9 mouse cellular contexts compared by ENCODE assay signal in genomic region chr13:37433730-37434129, GRCm38 (mm10).
DNase-seq lines count a peak whose midpoint lies in the region; ATAC-seq lines count a peak whose summit lies in the region.
"Had no signal": no experiment of that assay in that cellular context is flagged by ENCODE, and none has a peak within 500 bp of the region (broad histone marks: within the 10 kb centered on the region; RNA-seq: fewer than 3 reads in every experiment).

No protein-coding gene starts in this region.

- H3K4me1 ChIP-seq in embryonic facial prominence, embryonic 12.5 days, result 0 out of 2 replicates have a peak, but pooled peaks cover 5% of the 10 kb centered on the region
- peaks cover 24% of the 10 kb centered on the region for H3K4me1 ChIP-seq in embryonic facial prominence, embryonic 10.5 days
- peaks cover 9% of the 10 kb centered on the region for H3K4me1 ChIP-seq in kidney, embryonic 15.5 days
- H3K4me1 ChIP-seq in forebrain, embryonic 14.5 days (ENCODE audit: control insufficient read depth, insufficient read depth, low read length), result peaks cover 3% of the 10 kb centered on the region; the same call in 1 of the 2 replicates
- H3K4me1 ChIP-seq in midbrain, embryonic 16.5 days (ENCODE audit: control insufficient read depth, insufficient read depth, low read length), result 0 out of 2 replicates have a peak, but pooled peaks cover 5% of the 10 kb centered on the region

- no peak overlapping the region for H3K9ac ChIP-seq in embryonic facial prominence, embryonic 12.5 days
- no peak overlapping the region for H3K9ac ChIP-seq in kidney, embryonic 15.5 days
- no peak overlapping the region for H3K9ac ChIP-seq in forebrain, embryonic 14.5 days (ENCODE audit: low read length)
- H3K9ac ChIP-seq in midbrain, embryonic 16.5 days (ENCODE audit: low read depth, low read length), result no peak overlapping the region
- H3K9ac ChIP-seq: liver, embryonic 15.5 days had no signal

- ATAC-seq in embryonic facial prominence, embryonic 12.5 days (ENCODE audit: insufficient number of reproducible peaks, insufficient read depth, low FRiP score, low TSS enrichment), result no peak
- ATAC-seq in kidney, embryonic 15.5 days (replicated peaks; ENCODE audit: low FRiP score), result no peak
- ATAC-seq in forebrain, embryonic 14.5 days, result peak; percentile 21; the same call in 1 of the 2 replicates
- ATAC-seq in midbrain, embryonic 16.5 days, result peak; percentile 75

- H3K27ac ChIP-seq in embryonic facial prominence, embryonic 12.5 days, result no peak overlapping the region
- H3K27ac ChIP-seq in embryonic facial prominence, embryonic 10.5 days (replicated peaks), result no peak overlapping the region
- no peak overlapping the region for H3K27ac ChIP-seq in kidney, embryonic 15.5 days
- no peak overlapping the region for H3K27ac ChIP-seq in forebrain, embryonic 14.5 days (ENCODE audit: low read depth, low read length)
- H3K27ac ChIP-seq in midbrain, embryonic 16.5 days (ENCODE audit: low read length), result no peak overlapping the region
- H3K27ac ChIP-seq: liver, embryonic 15.5 days had no signal

- DNase-seq in embryonic facial prominence, embryonic 10.5 days (ENCODE audit: low spot score), result no peak
- no peak for DNase-seq in kidney, adult 18-20 months
- no peak for DNase-seq in forebrain, embryonic 14.5 days (ENCODE audit: low spot score)
- DNase-seq in spleen, adult 12 weeks (ENCODE audit: low spot score), result no peak
- DNase-seq in urinary bladder, postnatal 25 days (ENCODE audit: low spot score), result no peak

- 0 out of 2 replicates have a peak, but pooled peaks cover 2% of the 10 kb centered on the region for H3K9me3 ChIP-seq in embryonic facial prominence, embryonic 12.5 days
- no peaks in the 10 kb centered on the region for H3K9me3 ChIP-seq in embryonic facial prominence, embryonic 10.5 days
- no peaks in the 10 kb centered on the region for H3K9me3 ChIP-seq in kidney, embryonic 15.5 days (replicated peaks)
- H3K9me3 ChIP-seq in forebrain, embryonic 14.5 days (replicated peaks; ENCODE audit: control insufficient read depth, low read length), result no peaks in the 10 kb centered on the region
- no peaks in the 10 kb centered on the region for H3K9me3 ChIP-seq in midbrain, embryonic 16.5 days (replicated peaks; ENCODE audit: control insufficient read depth, low read length, poor library complexity, severe bottlenecking)
- H3K9me3 ChIP-seq: liver, embryonic 15.5 days had no signal

- no peaks in the 10 kb centered on the region for H3K36me3 ChIP-seq in embryonic facial prominence, embryonic 12.5 days
- no peaks in the 10 kb centered on the region for H3K36me3 ChIP-seq in embryonic facial prominence, embryonic 10.5 days (replicated peaks)
- H3K36me3 ChIP-seq in kidney, embryonic 15.5 days, result no peaks in the 10 kb centered on the region
- no peaks in the 10 kb centered on the region for H3K36me3 ChIP-seq in forebrain, embryonic 14.5 days (ENCODE audit: control insufficient read depth, insufficient read depth, low read length)
- no peaks in the 10 kb centered on the region for H3K36me3 ChIP-seq in midbrain, embryonic 16.5 days (ENCODE audit: control insufficient read depth, insufficient read depth, low read length)
- H3K36me3 ChIP-seq: liver, embryonic 15.5 days had no signal

- WGBS in embryonic facial prominence, embryonic 12.5 days, result 16% methylated on average over 3 of the region's 3 CpGs
- 16% methylated on average over 3 of the region's 3 CpGs for WGBS in embryonic facial prominence, embryonic 10.5 days
- WGBS in kidney, embryonic 15.5 days, result 5% methylated on average over 3 of the region's 3 CpGs
- 22% methylated on average over 3 of the region's 3 CpGs for WGBS in forebrain, embryonic 14.5 days
- WGBS in midbrain, embryonic 16.5 days, result 24% methylated on average over 3 of the region's 3 CpGs

- H3K4me3 ChIP-seq in embryonic facial prominence, embryonic 12.5 days, result no peak overlapping the region; the same call in 1 of the 2 replicates
- H3K4me3 ChIP-seq in embryonic facial prominence, embryonic 10.5 days, result no peak overlapping the region
- H3K4me3 ChIP-seq in kidney, embryonic 15.5 days (replicated peaks), result peak overlapping the region; percentile 48; the same call in 1 of the 2 replicates
- H3K4me3 ChIP-seq in forebrain, embryonic 14.5 days (ENCODE audit: low read depth, low read length), result no peak overlapping the region
- H3K4me3 ChIP-seq in midbrain, embryonic 16.5 days (ENCODE audit: low read depth, low read length), result no peak overlapping the region

- peak overlapping the region; percentile 73 for H3K4me2 ChIP-seq in embryonic facial prominence, embryonic 12.5 days (replicated peaks)
- peak overlapping the region; percentile 87; the same call in 1 of the 2 replicates for H3K4me2 ChIP-seq in kidney, embryonic 15.5 days
- no peak overlapping the region for H3K4me2 ChIP-seq in forebrain, embryonic 14.5 days (ENCODE audit: low read length)
- H3K4me2 ChIP-seq in midbrain, embryonic 16.5 days (ENCODE audit: low read length), result no peak overlapping the region

- peaks cover 28% of the 10 kb centered on the region for H3K27me3 ChIP-seq in embryonic facial prominence, embryonic 12.5 days
- H3K27me3 ChIP-seq in embryonic facial prominence, embryonic 10.5 days (replicated peaks; ENCODE audit: low read depth, poor library complexity, severe bottlenecking), result peaks cover 51% of the 10 kb centered on the region
- peaks cover 35% of the 10 kb centered on the region for H3K27me3 ChIP-seq in kidney, embryonic 15.5 days
- H3K27me3 ChIP-seq in forebrain, embryonic 14.5 days (replicated peaks; ENCODE audit: control insufficient read depth, insufficient read depth, low read length), result peaks cover 22% of the 10 kb centered on the region
- H3K27me3 ChIP-seq in midbrain, embryonic 16.5 days (ENCODE audit: control insufficient read depth, insufficient read depth, low read depth, low read length), result peaks cover 20% of the 10 kb centered on the region

Comparison
In these comparisons a context has a peak if more than half of its experiments do, and no peak if none do; other contexts are left out.
1. ATAC-seq: peak in forebrain, embryonic 14.5 days (single experiment) and midbrain, embryonic 16.5 days (single experiment); none in embryonic facial prominence, embryonic 12.5 days (single experiment) and kidney, embryonic 15.5 days (single experiment).
2. H3K4me2 ChIP-seq: peak in embryonic facial prominence, embryonic 12.5 days (single experiment) and kidney, embryonic 15.5 days (single experiment); none in forebrain, embryonic 14.5 days (single experiment) and midbrain, embryonic 16.5 days (single experiment).